Mouse (Mus musculus) stomach, embryonic 15.5 days (tissue): Measurements from ENCODE around the gene Ndufaf5. TPM values are rescaled to one million over a fixed set of nuclear protein-coding genes. Genes with fewer than 3 reads are reported as not detected.
A peak's percentile ranks its signal among the peaks of the same experiment; 100 is the strongest.
"Not testable (repeated sequence)": the region's sequence is repeated elsewhere in the genome, so short reads cannot be mapped to it uniquely, and the experiment has no call there.

ENCODE experiments used
- ATAC-seq: fragments of 200-750 bp; cut with Nextera tagmentation; 2 replicates; pipeline ENCODE4 v1.8.0; 2017; ENCODE audit warnings: low read depth, moderate number of reproducible peaks, moderate TSS enrichment; ENCODE audit not compliant: insufficient read depth, low FRiP score
- H3K27ac ChIP-seq: fragments of 300-500 bp; sonication (generic); 2 replicates; pipeline ENCODE4 v1.5.1; 2015; ENCODE audit warnings: mild to moderate bottlenecking, inconsistent platforms
- H3K27me3 ChIP-seq: fragments of 300-500 bp; sonication (generic); replicated peaks from 2 replicates; pipeline ENCODE4 v1.6.1; 2015; ENCODE audit warnings: inconsistent platforms
- H3K36me3 ChIP-seq: fragments of 300-500 bp; sonication (generic); 2 replicates; pipeline ENCODE4 v1.6.1; 2015; ENCODE audit warnings: inconsistent platforms
- H3K4me1 ChIP-seq: fragments of 300-500 bp; sonication (generic); 2 replicates; pipeline ENCODE4 v1.6.1; 2015; ENCODE audit warnings: inconsistent platforms
- H3K4me2 ChIP-seq: fragments of 300-500 bp; sonication (generic); 2 replicates; pipeline ENCODE4 v1.6.1; 2015; ENCODE audit warnings: mild to moderate bottlenecking, inconsistent platforms
- H3K4me3 ChIP-seq: fragments of 300-500 bp; sonication (generic); replicated peaks from 2 replicates; pipeline ENCODE4 v1.5.1; 2015; ENCODE audit warnings: inconsistent platforms
- H3K9ac ChIP-seq: fragments of 300-500 bp; sonication (generic); 2 replicates; pipeline ENCODE4 v1.6.1; 2015; ENCODE audit warnings: inconsistent platforms
- H3K9me3 ChIP-seq: fragments of 300-500 bp; sonication (generic); 2 replicates; pipeline ENCODE4 v1.6.1; 2016; ENCODE audit warnings: inconsistent platforms
- WGBS: fragments of 180-500 bp; shearing (Covaris S2); methylation state at CpG from one replicate; pipeline ENCODE4 v1.1.7; 2015; 5-methylcytosine and 5-hydroxymethylcytosine counted together
- polyA plus RNA-seq: library from polyadenylated mRNA; unstranded; fragments of >200 nt; fragmentation: Nextera tagmentation; extraction: Ambion mirVana; gene quantifications from 2 replicates; pipeline ENCODE4 v1.2.1, GENCODE M21; 2015

Ndufaf5 gene
- 22.6 and 25.4 TPM in 2 replicates for polyA plus RNA-seq

GRCm38 (mm10) chr2:140170127-140170802 lies at the start of gene Ndufaf5, which contains the start of gene Esf1:
Gene Ndufaf5 (plus strand): TSS chr2:140170649.
Gene Esf1 (minus strand): TSS chr2:140170564.
- H3K4me1 ChIP-seq = peaks cover 7% of the 10 kb centered on the region; the same call in 1 of the 2 replicates
- H3K4me2 ChIP-seq = peak within 1 kb of the TSS; percentile 72
- peak; percentile 99 for ATAC-seq
- H3K36me3 ChIP-seq = no peaks in the 10 kb centered on the region
- peak within 1 kb of the TSS; percentile 78 for H3K4me3 ChIP-seq
- H3K9ac ChIP-seq = peak within 1 kb of the TSS; percentile 73
- no peaks in the 10 kb centered on the region for H3K27me3 ChIP-seq
- H3K27ac ChIP-seq = peak within 1 kb of the TSS; percentile 88
- WGBS = under 1% methylated on average over 43 of the region's 43 CpGs
- H3K9me3 ChIP-seq = no peaks in the 10 kb centered on the region

- WGBS = 86% methylated on average over 2 of the region's 2 CpGs
- Histone ChIP-seq H3K27me3 (no peaks in the 10 kb centered on the region), H3K27ac (no peak overlapping the region), H3K36me3 (peaks cover 24% of the 10 kb centered on the region), H3K9ac (no peak overlapping the region), H3K4me2 (no peak overlapping the region), H3K4me3 (no peak overlapping the region), H3K4me1 (no peaks in the 10 kb centered on the region), H3K9me3 (no peaks in the 10 kb centered on the region)
- no peak for ATAC-seq
Measured at GRCm38 (mm10) chr2:140125516-140125915, 44.9 kb upstream of the Ndufaf5 start.

GRCm38 (mm10) chr2:140151743-140152142 lies 18.7 kb upstream of the Ndufaf5 start, which contains the start of gene Gm17374:
Gene Gm17374 (plus strand): TSS chr2:140152043.
- not testable (repeated sequence) for H3K27me3 ChIP-seq, H3K4me1 ChIP-seq, ATAC-seq, H3K27ac ChIP-seq, H3K9me3 ChIP-seq, H3K4me2 ChIP-seq, H3K9ac ChIP-seq, H3K4me3 ChIP-seq
- WGBS = 94% methylated on average over 4 of the region's 4 CpGs
- H3K36me3 ChIP-seq = peaks cover 16% of the 10 kb centered on the region

GRCm38 (mm10) chr2:140159186-140159730 lies 11.2 kb upstream of the Ndufaf5 start:
- no peak for ATAC-seq
- Histone ChIP-seq H3K9me3 (no peaks in the 10 kb centered on the region), H3K27ac (no peak overlapping the region), H3K9ac (no peak overlapping the region), H3K4me2 (no peak overlapping the region), H3K4me3 (no peak overlapping the region), H3K36me3 (peaks cover 16% of the 10 kb centered on the region), H3K27me3 (no peaks in the 10 kb centered on the region), H3K4me1 (no peaks in the 10 kb centered on the region)
- 79% methylated on average over 3 of the region's 3 CpGs for WGBS

GRCm38 (mm10) chr2:140163351-140163854 lies 7.0 kb upstream of the Ndufaf5 start:
- peaks cover 12% of the 10 kb centered on the region for H3K36me3 ChIP-seq
- H3K4me3 ChIP-seq = no peak overlapping the region
- peak; percentile 80; the same call in 1 of the 2 replicates for ATAC-seq
- 93% methylated on average over 5 of the region's 5 CpGs for WGBS
- H3K9ac ChIP-seq = no peak overlapping the region
- no peaks in the 10 kb centered on the region for H3K9me3 ChIP-seq
- H3K27me3 ChIP-seq = no peaks in the 10 kb centered on the region
- H3K27ac ChIP-seq = no peak overlapping the region
- no peak overlapping the region for H3K4me2 ChIP-seq
- no peaks in the 10 kb centered on the region for H3K4me1 ChIP-seq

GRCm38 (mm10) chr2:140169057-140169456 lies 1.4 kb upstream of the Ndufaf5 start:
- H3K27me3 ChIP-seq = no peaks in the 10 kb centered on the region
- 77% methylated on average over 1 of the region's 1 CpGs for whole genome bisulfite sequencing
- H3K36me3 ChIP-seq = peaks cover 3% of the 10 kb centered on the region; the same call in 1 of the 2 replicates
- peaks cover 7% of the 10 kb centered on the region; the same call in 1 of the 2 replicates for H3K4me1 ChIP-seq
- no peak overlapping the region for H3K4me3 ChIP-seq
- ATAC-seq = no peak
- H3K4me2 ChIP-seq = no peak overlapping the region
- no peak overlapping the region for H3K27ac ChIP-seq
- no peaks in the 10 kb centered on the region for H3K9me3 ChIP-seq
- H3K9ac ChIP-seq = no peak overlapping the region

GRCm38 (mm10) chr2:140170803-140171553 lies 529 bp downstream of the Ndufaf5 start:
- no peaks in the 10 kb centered on the region for H3K9me3 ChIP-seq
- H3K4me3 ChIP-seq = peak overlapping the region; percentile 78
- peaks cover 7% of the 10 kb centered on the region; the same call in 1 of the 2 replicates for H3K4me1 ChIP-seq
- no peaks in the 10 kb centered on the region for H3K36me3 ChIP-seq
- 7% methylated on average over 28 of the region's 28 CpGs for WGBS
- H3K4me2 ChIP-seq = peak overlapping the region; percentile 72
- H3K27ac ChIP-seq = peak overlapping the region; percentile 88
- H3K9ac ChIP-seq = peak overlapping the region; percentile 73; the same call in 1 of the 2 replicates
- no peaks in the 10 kb centered on the region for H3K27me3 ChIP-seq
- ATAC-seq = peak; percentile 87

GRCm38 (mm10) chr2:140185685-140186210 lies 15.3 kb downstream of the Ndufaf5 start:
- H3K27ac ChIP-seq, ATAC-seq, H3K36me3 ChIP-seq, H3K9me3 ChIP-seq, H3K9ac ChIP-seq, H3K4me1 ChIP-seq, H3K4me2 ChIP-seq, H3K27me3 ChIP-seq, H3K4me3 ChIP-seq: not testable (repeated sequence)
- 94% methylated on average over 3 of the region's 3 CpGs for WGBS

- Histone ChIP-seq H3K36me3 (no peaks in the 10 kb centered on the region; the same call in none of the 2 replicates), H3K27me3 (no peaks in the 10 kb centered on the region), H3K27ac (no peak overlapping the region), H3K4me3 (no peak overlapping the region), H3K9me3 (no peaks in the 10 kb centered on the region), H3K4me2 (no peak overlapping the region), H3K9ac (no peak overlapping the region), H3K4me1 (no peaks in the 10 kb centered on the region)
- WGBS = 77% methylated on average over 2 of the region's 2 CpGs
- ATAC-seq = no peak
Measured at GRCm38 (mm10) chr2:140200713-140201112, 30.3 kb downstream of the Ndufaf5 start.

- Histone ChIP-seq H3K36me3 (no peaks in the 10 kb centered on the region; the same call in none of the 2 replicates), H3K27me3 (no peaks in the 10 kb centered on the region), H3K9ac (no peak overlapping the region), H3K4me3 (no peak overlapping the region), H3K27ac (no peak overlapping the region), H3K4me2 (no peak overlapping the region), H3K9me3 (no peaks in the 10 kb centered on the region), H3K4me1 (no peaks in the 10 kb centered on the region)
- ATAC-seq = no peak
- 84% methylated on average over 5 of the region's 5 CpGs for WGBS
Measured at GRCm38 (mm10) chr2:140202573-140202972, 32.1 kb downstream of the Ndufaf5 start.

GRCm38 (mm10) chr2:140203756-140204155 lies 33.3 kb downstream of the Ndufaf5 start:
- 93% methylated on average over 7 of the region's 7 CpGs for WGBS
- no peak for ATAC-seq
- Histone ChIP-seq H3K9me3 (no peaks in the 10 kb centered on the region), H3K9ac (no peak overlapping the region), H3K4me3 (no peak overlapping the region), H3K4me1 (no peaks in the 10 kb centered on the region), H3K4me2 (no peak overlapping the region), H3K36me3 (no peaks in the 10 kb centered on the region; the same call in 1 of the 2 replicates), H3K27ac (no peak overlapping the region), H3K27me3 (no peaks in the 10 kb centered on the region)
